Mouse (Mus musculus) bone marrow, adult 2 months (tissue): ENCODE results near the gene Mms22l. TPM values are rescaled to one million over a fixed set of nuclear protein-coding genes. Genes with fewer than 3 reads are reported as not detected.

ENCODE experiments used
- H3K27ac ChIP-seq: fragments of 200-500 bp; 2 replicates; pipeline ENCODE4 v1.5.1; 2012; ENCODE audit warnings: low read depth, mild to moderate bottlenecking, control low read depth, inconsistent platforms, low read length; ENCODE audit not compliant: control insufficient read depth, poor library complexity, insufficient read depth
- H3K4me1 ChIP-seq: fragments of 200-500 bp; 2 replicates; pipeline ENCODE4 v1.6.1; 2011; ENCODE audit warnings: low read length; ENCODE audit not compliant: control insufficient read depth, insufficient read depth
- H3K4me3 ChIP-seq: fragments of 200-500 bp; replicated peaks from 2 replicates; pipeline ENCODE3; 2011; ENCODE audit warnings: mild to moderate bottlenecking, low read depth, low read length, control low read depth; ENCODE audit not compliant: control insufficient read depth
- CTCF ChIP-seq: fragments of 200-500 bp; IDR thresholded peaks from 2 replicates; pipeline ENCODE4 v1.5.1; 2011; ENCODE audit warnings: low read length, control low read depth; ENCODE audit not compliant: control insufficient read depth, insufficient read depth
- POLR2A ChIP-seq: fragments of 200-500 bp; IDR thresholded peaks from 2 replicates; pipeline ENCODE4 v1.6.1; 2011; ENCODE audit warnings: low read depth, mild to moderate bottlenecking, control low read depth, low read length, borderline replicate concordance; ENCODE audit not compliant: control insufficient read depth
- WGBS: fragments of 180-500 bp; shearing (Covaris S2); methylation state at CpG from one replicate; pipeline ENCODE4 v1.1.7; 2018; 5-methylcytosine and 5-hydroxymethylcytosine counted together
- polyA plus RNA-seq: library from polyadenylated mRNA; stranded (reverse); fragments of >200 nt; gene quantifications from 2 replicates; pipeline ENCODE4 v1.2.4, GENCODE M21; 2011; ENCODE audit warnings: low replicate concordance; ENCODE audit not compliant: missing spikeins, insufficient read depth, insufficient read length

Gene Mms22l
- polyA plus RNA-seq, 1 experiment, result 17.2 TPM

- Histone ChIP-seq H3K27ac (no peak overlapping the region), H3K4me1 (no peaks in the 10 kb centered on the region; the same call in 1 of the 2 replicates), H3K4me3 (no peak overlapping the region)
- 91% methylated on average over 1 of the region's 1 CpGs for WGBS
- no peak for TF ChIP-seq POLR2A
- no peak for TF ChIP-seq CTCF
Observed at GRCm38 (mm10) chr4:24598637-24599036, 102.4 kb downstream of the Mms22l start.

GRCm38 (mm10) chr4:24601711-24602110 is 105.5 kb downstream of the Mms22l start:
- TF ChIP-seq POLR2A (no peak), CTCF (no peak)
- H3K4me1 ChIP-seq, result no peaks in the 10 kb centered on the region
- no peak overlapping the region for H3K4me3 ChIP-seq
- H3K27ac ChIP-seq, result no peak overlapping the region
- WGBS, result 93% methylated on average over 6 of the region's 6 CpGs

GRCm38 (mm10) chr4:24609085-24609484 is 112.8 kb downstream of the Mms22l start:
- no peaks in the 10 kb centered on the region for H3K4me1 ChIP-seq
- 71% methylated on average over 3 of the region's 3 CpGs for WGBS
- no peak overlapping the region for H3K4me3 ChIP-seq
- TF ChIP-seq CTCF (no peak), POLR2A (no peak)
- H3K27ac ChIP-seq, result no peak overlapping the region

- WGBS, result 96% methylated on average over 2 of the region's 2 CpGs
- H3K27ac ChIP-seq, result no peak overlapping the region
Observed at GRCm38 (mm10) chr4:24609564-24609963, 113.3 kb downstream of the Mms22l start.

GRCm38 (mm10) chr4:24620005-24620404 is 123.8 kb downstream of the Mms22l start:
- WGBS, result 68% methylated on average over 6 of the region's 6 CpGs
- TF ChIP-seq CTCF (no peak), POLR2A (no peak)
- Histone ChIP-seq H3K27ac (no peak overlapping the region), H3K4me3 (no peak overlapping the region), H3K4me1 (no peaks in the 10 kb centered on the region)

More at GRCm38 (mm10) chr4:24609564-24609963, 113.3 kb downstream of the Mms22l start:
- H3K4me3 ChIP-seq, result no peak overlapping the region
- no peak for TF ChIP-seq CTCF
- TF ChIP-seq POLR2A, result no peak
- H3K4me1 ChIP-seq, result no peaks in the 10 kb centered on the region

- H3K4me3 ChIP-seq, result no peak overlapping the region
- TF ChIP-seq POLR2A (no peak), CTCF (no peak)
- WGBS, result 84% methylated on average over 5 of the region's 5 CpGs
- H3K4me1 ChIP-seq, result no peaks in the 10 kb centered on the region
- no peak overlapping the region for H3K27ac ChIP-seq
Observed at GRCm38 (mm10) chr4:24620440-24620839, 124.2 kb downstream of the Mms22l start.

- 85% methylated on average over 9 of the region's 9 CpGs for WGBS
- no peak for TF ChIP-seq POLR2A
- no peak for TF ChIP-seq CTCF
- Histone ChIP-seq H3K4me3 (no peak overlapping the region), H3K27ac (no peak overlapping the region), H3K4me1 (no peaks in the 10 kb centered on the region)
Observed at GRCm38 (mm10) chr4:24621422-24622187, 125.4 kb downstream of the Mms22l start.

- TF ChIP-seq CTCF (no peak), POLR2A (no peak)
- Histone ChIP-seq H3K4me3 (no peak overlapping the region), H3K4me1 (no peaks in the 10 kb centered on the region), H3K27ac (no peak overlapping the region)
- 54% methylated on average over 13 of the region's 13 CpGs for WGBS
Observed at GRCm38 (mm10) chr4:24625951-24626584, 129.8 kb downstream of the Mms22l start.
